Mouse (Mus musculus) limb, embryonic 14.5 days (tissue): ENCODE measurements at regions not wholly inside any gene's neighbourhood (a gene's known extent, or its start where the extent isn't known, plus 50 kb on each side); places are given as distances from the start of the nearest gene placed in this dataset.

Source experiments
- ATAC-seq: fragments of 200-750 bp; cut with Nextera tagmentation; 2 replicates; pipeline ENCODE4 v1.8.0; 2017; ENCODE audit warnings: low read depth, moderate number of reproducible peaks, moderate TSS enrichment; ENCODE audit not compliant: low FRiP score
- DNase-seq: peaks from one replicate; pipeline ENCODE4 v3.0.0-alpha.2; 2015; ENCODE audit warnings: low spot score
- H3K27ac ChIP-seq: fragments of 300-500 bp; sonication (generic); replicated peaks from 2 replicates; pipeline ENCODE4 v1.5.1; 2014; ENCODE audit warnings: low read depth, mild to moderate bottlenecking, low read length, moderate library complexity, mixed read lengths
- H3K27me3 ChIP-seq: fragments of 300-500 bp; sonication (generic); 2 replicates; pipeline ENCODE4 v1.6.1; 2014; ENCODE audit warnings: low read length, mixed read lengths; ENCODE audit not compliant: control insufficient read depth, insufficient read depth
- H3K36me3 ChIP-seq: fragments of 300-500 bp; sonication (generic); 2 replicates; pipeline ENCODE4 v1.6.1; 2014; ENCODE audit warnings: mild to moderate bottlenecking, low read length, moderate library complexity, mixed read lengths; ENCODE audit not compliant: control insufficient read depth, insufficient read depth
- H3K4me1 ChIP-seq: fragments of 300-500 bp; sonication (generic); 2 replicates; pipeline ENCODE4 v1.6.1; 2014; ENCODE audit warnings: antibody characterized with exemption, low read length, mixed read lengths; ENCODE audit not compliant: control insufficient read depth, insufficient read depth
- H3K4me2 ChIP-seq: fragments of 300-500 bp; sonication (generic); replicated peaks from 2 replicates; pipeline ENCODE4 v1.6.1; 2014; ENCODE audit warnings: low read depth, mild to moderate bottlenecking, low read length, moderate library complexity; ENCODE audit not compliant: severe bottlenecking
- H3K4me3 ChIP-seq: fragments of 300-500 bp; sonication (generic); replicated peaks from 2 replicates; pipeline ENCODE4 v1.5.1; 2014; ENCODE audit warnings: low read length
- H3K9ac ChIP-seq: fragments of 300-500 bp; sonication (generic); 2 replicates; pipeline ENCODE4 v1.6.1; 2014; ENCODE audit warnings: mild to moderate bottlenecking, low read depth, low read length, moderate library complexity; ENCODE audit not compliant: severe bottlenecking
- H3K9me3 ChIP-seq: fragments of 300-500 bp; sonication (generic); 2 replicates; pipeline ENCODE4 v1.6.1; 2016; ENCODE audit warnings: low read length; ENCODE audit not compliant: control insufficient read depth
- POLR2A ChIP-seq: fragments of 200-500 bp; IDR thresholded peaks from 2 replicates; pipeline ENCODE4 v1.8.0; 2012; ENCODE audit warnings: inconsistent platforms, mild to moderate bottlenecking, moderate library complexity, borderline replicate concordance; ENCODE audit not compliant: insufficient read depth, insufficient read length; ENCODE audit errors: extremely low read depth
- WGBS: fragments of 180-500 bp; shearing (Covaris S2); extraction: QIAGEN DNeasy Blood & Tissue Kit; methylation state at CpG from one replicate; pipeline ENCODE4 v1.1.7; 2014; 5-methylcytosine and 5-hydroxymethylcytosine counted together

DNA sequence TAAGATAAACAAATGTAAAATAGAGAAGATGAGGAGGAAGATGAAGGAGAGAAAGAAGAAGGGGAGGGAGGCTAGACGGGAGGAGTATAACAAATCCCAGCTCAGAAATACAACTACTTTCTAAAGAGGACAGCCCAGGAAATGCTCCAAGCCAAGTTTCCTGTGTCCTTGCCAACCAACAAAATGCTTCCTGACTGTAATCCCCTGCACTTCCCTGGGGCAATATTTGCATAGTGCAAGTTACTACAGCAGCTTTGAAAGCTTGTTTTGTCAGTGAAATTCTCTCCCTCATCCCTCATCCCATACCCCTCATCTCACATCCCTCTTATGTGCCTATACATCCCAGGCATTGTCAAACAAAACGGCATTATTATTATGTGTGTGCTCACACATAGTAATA lies 83.7 kb upstream of the Gm3839 start:
- Histone ChIP-seq H3K9ac (no peak overlapping the region), H3K4me1 (no peaks in the 10 kb centered on the region), H3K27me3 (no peaks in the 10 kb centered on the region), H3K4me3 (no peak overlapping the region), H3K9me3 (no peaks in the 10 kb centered on the region), H3K36me3 (no peaks in the 10 kb centered on the region), H3K4me2 (no peak overlapping the region), H3K27ac (no peak overlapping the region)
- no peak for TF ChIP-seq POLR2A
- ATAC-seq (no peak), DNase-seq (peak; percentile 18)
- WGBS: 64% methylated on average over 2 of the region's 2 CpGs

DNA sequence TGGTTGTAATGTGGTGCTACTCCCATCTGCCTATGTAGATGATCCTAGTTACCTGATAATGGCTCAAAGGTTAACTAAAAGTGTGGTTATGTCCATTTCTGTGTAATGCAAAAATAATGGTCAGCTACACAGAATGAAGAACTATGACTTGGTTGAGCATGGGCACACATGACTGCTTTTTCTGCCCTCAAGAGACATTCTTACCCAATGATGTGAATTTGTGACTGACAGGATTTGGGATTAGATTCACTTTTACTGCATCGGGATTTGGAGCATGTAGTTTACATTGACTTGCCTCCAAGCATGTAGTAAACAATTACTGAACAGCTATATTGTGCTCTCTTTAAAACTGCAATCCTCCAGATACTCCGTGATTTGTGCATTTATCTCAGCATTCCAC lies 93.4 kb upstream of the Gm3839 start:
- Histone ChIP-seq H3K4me2 (no peak overlapping the region), H3K27me3 (no peaks in the 10 kb centered on the region), H3K27ac (no peak overlapping the region), H3K9ac (no peak overlapping the region), H3K9me3 (peaks cover 2% of the 10 kb centered on the region; the same call in 1 of the 2 replicates), H3K4me3 (no peak overlapping the region), H3K36me3 (no peaks in the 10 kb centered on the region), H3K4me1 (no peaks in the 10 kb centered on the region)
- 83% methylated on average over 2 of the region's 2 CpGs for WGBS
- DNase-seq: no peak
- TF ChIP-seq POLR2A: no peak
- no peak for ATAC-seq

DNA sequence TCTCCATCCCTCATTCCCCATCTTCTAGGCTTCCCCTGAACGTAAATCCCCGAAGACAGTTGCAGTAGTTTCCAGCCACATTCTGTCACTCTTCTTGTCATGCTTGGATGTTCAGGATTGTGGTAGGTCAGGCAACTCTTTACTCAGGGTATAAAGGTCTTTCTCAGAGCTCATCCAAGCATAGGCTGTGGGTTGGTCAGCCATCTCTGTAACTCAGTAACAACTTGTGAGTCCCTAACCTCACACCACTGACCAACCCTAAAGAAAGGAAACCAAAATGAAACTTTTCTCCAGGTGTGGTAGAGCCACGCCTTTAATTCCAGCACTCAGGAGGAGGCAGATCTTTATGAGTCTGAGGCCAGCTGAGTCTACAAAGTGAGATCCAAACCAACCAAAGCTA lies 75.6 kb upstream of the Ptprg start:
- Histone ChIP-seq H3K9me3 (no peaks in the 10 kb centered on the region), H3K36me3 (no peaks in the 10 kb centered on the region), H3K27me3 (no peaks in the 10 kb centered on the region), H3K4me3 (no peak overlapping the region), H3K27ac (no peak overlapping the region), H3K9ac (no peak overlapping the region), H3K4me2 (no peak overlapping the region), H3K4me1 (no peaks in the 10 kb centered on the region)
- 79% methylated on average over 3 of the region's 3 CpGs for WGBS
- TF ChIP-seq POLR2A: no peak
- DNase-seq (no peak), ATAC-seq (no peak)

- H3K4me1 ChIP-seq: no peaks in the 10 kb centered on the region
- no peaks in the 10 kb centered on the region for H3K27me3 ChIP-seq
- no peak overlapping the region for H3K4me2 ChIP-seq
- TF ChIP-seq POLR2A: no peak
- H3K36me3 ChIP-seq: no peaks in the 10 kb centered on the region
- 58% methylated on average over 4 of the region's 4 CpGs for WGBS
- H3K4me3 ChIP-seq: no peak overlapping the region
- no peak overlapping the region for H3K9ac ChIP-seq
- no peak for DNase-seq
- ATAC-seq: no peak
- no peaks in the 10 kb centered on the region for H3K9me3 ChIP-seq
- no peak overlapping the region for H3K27ac ChIP-seq
These were observed 71.2 kb upstream of the Ptprg start for GRCm38 (mm10) chr14:11482151-11482550.

GRCm38 (mm10) chr14:11486287-11486686 lies 67.0 kb upstream of the Ptprg start:
- Histone ChIP-seq H3K27ac (no peak overlapping the region), H3K27me3 (no peaks in the 10 kb centered on the region), H3K36me3 (no peaks in the 10 kb centered on the region), H3K4me2 (no peak overlapping the region), H3K9ac (no peak overlapping the region), H3K9me3 (no peaks in the 10 kb centered on the region), H3K4me3 (no peak overlapping the region), H3K4me1 (no peaks in the 10 kb centered on the region)
- DNase-seq (no peak), ATAC-seq (no peak)
- no peak for TF ChIP-seq POLR2A
- 50% methylated on average over 3 of the region's 3 CpGs for WGBS

DNA sequence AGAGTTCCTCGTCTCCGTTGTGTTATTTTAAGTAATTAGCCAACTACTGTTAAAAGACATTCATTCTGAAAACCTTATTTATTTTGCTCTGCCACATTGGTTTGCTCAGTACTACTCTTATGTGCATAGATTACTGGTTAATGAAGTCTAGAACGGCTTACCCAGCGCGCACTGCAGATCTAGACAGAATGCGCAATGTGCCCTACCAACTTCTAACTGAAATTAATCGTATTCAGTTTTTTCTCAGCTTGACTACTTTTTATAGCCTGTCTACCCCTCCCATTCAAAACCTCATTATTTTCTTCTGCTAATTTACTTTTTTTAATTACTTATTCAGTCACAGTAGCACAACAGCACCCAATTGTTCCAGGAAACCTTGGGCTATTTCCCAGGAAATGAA lies 51.6 kb upstream of the Ptprg start:
- DNase-seq (no peak), ATAC-seq (no peak)
- Histone ChIP-seq H3K4me2 (no peak overlapping the region), H3K27ac (no peak overlapping the region), H3K27me3 (no peaks in the 10 kb centered on the region), H3K4me3 (no peak overlapping the region), H3K9ac (no peak overlapping the region), H3K4me1 (no peaks in the 10 kb centered on the region; the same call in 1 of the 2 replicates), H3K36me3 (no peaks in the 10 kb centered on the region), H3K9me3 (no peaks in the 10 kb centered on the region)
- TF ChIP-seq POLR2A: no peak
- 73% methylated on average over 7 of the region's 7 CpGs for WGBS
